Mouse (Mus musculus) hematopoietic stem cell, adult 5-6 weeks (primary cell): ENCODE measurements at regions not wholly inside any gene's neighbourhood (a gene's known extent, or its start where the extent isn't known, plus 50 kb on each side); places are given as distances from the start of the nearest gene placed in this dataset.

ENCODE experiments used
- ATAC-seq, 2 experiments: fragments of 125-278 bp in 1 of 2; replicated peaks in 1 of 2; 2 replicates each; pipeline ENCODE4 v1.8.0; 2016 to 2017; ENCODE audit warnings: inconsistent platforms in 2 of 2, mild to moderate bottlenecking in 2 of 2, moderate number of reproducible peaks in 2 of 2, low read depth in 1 of 2, moderate TSS enrichment in 1 of 2; ENCODE audit not compliant: low FRiP score in 2 of 2, poor library complexity in 2 of 2, severe bottlenecking in 2 of 2, insufficient read depth in 1 of 2, low TSS enrichment in 1 of 2

DNA sequence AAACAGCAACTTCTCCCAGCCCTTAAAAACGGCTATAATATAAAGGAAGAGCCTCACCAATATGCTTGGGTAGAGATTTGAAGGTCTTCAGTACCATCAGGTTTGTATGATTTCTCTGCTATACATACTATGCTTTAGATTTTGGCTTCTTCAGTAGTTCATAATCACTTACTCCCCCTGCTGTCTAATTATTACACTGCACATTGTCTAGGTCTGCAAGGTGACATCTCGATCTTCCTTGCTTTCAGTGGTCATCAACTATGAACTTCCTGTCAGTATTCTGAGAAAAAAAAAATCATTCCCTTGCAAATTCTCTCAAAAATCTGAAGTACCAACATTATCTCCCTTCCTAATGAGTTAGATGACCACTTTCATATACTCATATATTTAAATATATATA, 225.4 kb upstream of the Galnt5 start:
- ATAC-seq: no peak; a peak in 1 of 4 replicates

DNA sequence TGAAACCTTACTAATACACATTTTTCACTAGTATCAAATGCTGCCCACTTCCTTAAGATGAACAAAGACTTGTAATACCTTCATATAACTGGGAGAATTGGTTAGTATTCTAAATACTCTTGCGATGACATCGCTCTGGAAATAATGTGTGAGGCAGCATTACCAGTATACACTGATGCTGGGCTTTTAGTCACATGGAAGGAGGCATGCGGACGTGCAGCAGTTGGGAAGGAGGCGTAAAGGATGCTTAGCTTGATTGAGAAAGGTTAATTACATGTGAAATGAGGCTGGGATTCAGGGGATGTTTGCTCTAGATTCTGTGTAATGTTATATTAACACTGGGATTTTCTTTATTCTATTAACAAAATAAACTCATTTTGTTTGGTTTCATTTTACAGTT, 221.5 kb upstream of the Galnt5 start:
- ATAC-seq: no peak

- no peak for ATAC-seq
Measured at GRCm38 (mm10) chr2:57780836-57781235, 216.8 kb upstream of the Galnt5 start.

DNA sequence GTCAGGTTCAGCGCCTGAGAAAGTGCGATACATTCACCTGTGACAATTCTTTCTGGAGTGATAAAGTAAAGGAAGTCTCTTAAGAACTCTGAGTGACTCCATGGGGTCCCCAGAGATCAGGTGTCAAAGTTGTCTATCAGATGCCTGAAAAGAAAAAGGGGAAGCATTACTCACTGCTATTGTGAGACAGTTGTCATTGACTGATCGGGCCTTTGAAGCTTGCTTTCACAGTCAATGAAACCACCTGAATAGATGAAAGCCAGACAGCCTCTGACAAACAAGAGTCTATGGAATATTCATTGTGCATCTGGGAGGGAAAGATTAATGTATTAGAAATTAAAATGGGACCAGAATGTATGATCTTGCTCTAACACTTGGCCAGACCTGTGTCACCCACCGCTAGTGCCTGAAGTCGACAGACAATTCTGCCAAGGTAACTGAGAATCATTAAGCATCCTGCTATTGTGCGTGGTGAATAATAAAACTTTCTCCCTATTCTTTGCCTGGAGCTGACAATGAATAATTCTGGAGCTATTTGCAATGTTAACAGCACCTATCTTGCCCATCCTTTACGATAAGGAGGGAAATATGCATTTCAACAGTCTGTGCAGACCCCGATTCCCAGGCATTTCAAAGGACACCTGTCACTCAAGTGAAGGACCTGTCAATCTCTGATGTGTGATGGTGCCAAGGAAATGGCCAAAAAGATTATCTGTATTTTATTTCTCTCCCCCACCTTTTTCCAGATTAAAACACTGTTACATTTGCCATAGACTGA, 204.0 kb upstream of the Galnt5 start:
- no peak for ATAC-seq

DNA sequence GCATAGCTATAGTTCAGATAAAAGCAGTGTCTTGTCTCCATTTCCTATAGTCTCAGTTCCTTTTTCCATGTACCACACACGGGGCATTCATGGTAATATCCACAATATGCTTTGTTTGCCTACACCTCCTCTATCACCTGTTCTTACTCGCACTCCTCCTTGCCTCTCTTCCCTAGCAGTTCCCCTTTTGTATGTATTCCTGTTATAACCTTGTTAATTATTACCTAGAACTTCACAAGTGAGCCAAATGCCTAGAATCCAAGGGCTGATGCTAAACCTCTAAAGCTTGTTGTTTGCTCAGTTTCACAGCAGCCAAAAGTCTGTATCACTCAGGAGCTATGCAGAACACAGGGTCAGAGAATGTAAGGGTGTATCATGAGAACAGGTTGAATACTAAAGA, 198.4 kb upstream of the Galnt5 start:
- no peak for ATAC-seq

DNA sequence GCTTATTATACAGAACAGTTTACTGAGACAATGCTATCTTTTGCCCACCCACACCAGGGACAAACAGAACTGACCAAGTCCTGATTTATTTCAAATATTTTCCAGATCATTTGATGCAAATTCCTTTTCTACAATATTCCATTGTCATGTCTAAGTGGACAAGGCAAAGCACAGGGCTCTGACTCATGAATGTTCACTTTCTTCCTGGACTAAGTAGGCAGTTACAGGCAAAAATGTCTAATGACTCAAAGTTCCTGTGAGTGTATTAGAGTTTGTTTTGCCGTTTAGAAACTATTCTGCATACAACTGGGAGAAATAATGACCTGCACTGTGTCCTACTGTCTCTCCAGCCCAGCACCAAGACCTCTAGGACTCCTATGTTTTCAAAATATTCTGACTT, 189.8 kb upstream of the Galnt5 start:
- no peak for ATAC-seq

DNA sequence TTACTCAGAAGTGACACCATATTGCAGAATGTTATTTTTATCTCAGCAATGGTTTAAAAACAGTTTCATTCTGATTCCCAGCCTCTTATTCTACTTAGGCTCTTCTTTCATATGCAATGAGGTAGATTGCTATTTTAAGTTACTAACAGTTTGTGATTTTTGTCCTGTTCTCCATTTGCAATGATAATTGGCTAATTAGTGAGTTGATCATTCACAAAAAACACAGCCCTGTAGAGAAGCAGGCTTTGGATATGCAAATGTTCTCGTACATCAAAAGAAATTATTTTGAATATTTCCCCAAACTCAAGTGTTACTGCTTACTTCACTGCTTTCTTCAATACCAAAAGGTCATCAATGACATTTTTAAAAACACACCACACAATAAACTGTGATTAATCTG, 184.7 kb upstream of the Galnt5 start:
- no peak for ATAC-seq

DNA sequence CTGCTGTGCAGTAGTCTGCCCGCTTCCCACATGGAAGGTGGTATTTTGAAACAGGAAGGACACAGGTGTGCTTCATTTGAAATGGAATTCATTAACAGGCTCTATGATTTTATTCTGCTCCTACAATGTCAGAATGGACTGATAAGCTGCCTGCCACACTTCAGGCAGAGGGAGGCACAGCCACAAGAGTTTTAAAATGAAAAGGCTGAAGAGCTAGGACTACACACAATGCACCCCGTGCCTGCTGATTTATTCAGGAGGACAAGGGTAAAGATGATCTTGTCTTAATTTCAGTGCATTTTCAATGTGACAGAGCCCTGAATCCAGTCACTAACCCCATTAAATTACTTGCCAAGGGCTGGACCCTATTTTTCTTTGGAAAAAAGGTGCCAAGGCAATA, 177.3 kb upstream of the Galnt5 start:
- ATAC-seq: no peak

GRCm38 (mm10) chr2:57820923-57821322, 176.8 kb upstream of the Galnt5 start:
- ATAC-seq: no peak

GRCm38 (mm10) chr2:57828284-57828683, 169.4 kb upstream of the Galnt5 start:
- ATAC-seq: no peak

DNA sequence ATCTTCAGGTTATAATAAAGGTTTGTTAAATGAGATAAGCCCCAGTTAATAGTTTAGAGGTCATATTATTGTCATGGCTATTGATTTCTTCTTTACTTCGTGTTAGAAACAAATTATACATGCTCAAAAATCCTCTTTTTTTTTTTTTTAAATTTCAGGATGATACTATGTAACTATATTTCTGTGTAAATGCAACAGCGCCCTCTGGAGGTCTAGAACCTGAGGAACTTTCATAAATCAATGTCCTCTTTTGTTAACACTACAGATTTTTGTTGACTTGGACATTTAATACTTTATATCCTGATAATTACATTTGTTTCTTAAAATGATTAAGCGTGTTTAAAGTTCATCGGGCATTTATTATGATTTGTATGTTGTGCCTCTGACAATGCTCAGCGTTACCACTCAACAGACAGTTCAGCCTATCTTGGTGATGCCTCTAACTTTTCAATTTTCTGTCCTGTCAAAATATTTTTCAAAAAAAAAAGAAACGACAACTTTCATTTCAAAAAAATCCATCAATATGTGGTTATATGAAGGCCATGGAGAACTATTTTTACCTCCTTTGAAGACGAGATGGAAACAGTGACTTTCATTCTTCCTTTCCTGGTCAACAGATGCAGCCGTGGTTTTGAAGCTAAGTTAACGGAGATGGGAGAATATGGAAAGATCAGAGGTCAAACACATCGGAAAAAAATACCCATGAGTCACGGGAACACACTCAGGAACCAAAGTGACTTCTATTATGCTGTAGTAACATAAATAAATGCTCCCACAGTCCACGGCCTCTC, 164.9 kb upstream of the Galnt5 start:
- no peak for ATAC-seq

GRCm38 (mm10) chr2:57845135-57845534, 152.5 kb upstream of the Galnt5 start:
- no peak for ATAC-seq

DNA sequence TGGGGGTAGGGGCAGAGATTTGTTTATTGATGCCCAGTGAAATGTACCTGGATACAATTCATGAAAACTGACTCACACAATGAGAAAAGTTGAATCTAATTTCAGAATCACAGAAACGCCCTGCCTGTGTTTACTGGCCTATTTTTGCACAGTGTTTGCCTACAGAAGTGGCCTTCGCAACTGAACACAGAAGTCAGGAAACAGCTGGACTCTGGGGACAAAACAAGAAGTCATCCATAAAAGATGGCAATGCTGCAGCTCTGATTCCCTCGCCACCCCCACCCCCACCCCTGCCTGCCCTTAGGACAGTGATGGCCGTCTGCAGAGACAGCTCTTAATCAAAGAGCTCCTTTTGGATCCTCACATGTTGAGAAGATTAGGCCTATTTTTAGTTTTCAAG, 150.0 kb upstream of the Galnt5 start:
- no peak for ATAC-seq

- no peak for ATAC-seq
Measured at GRCm38 (mm10) chr2:57849338-57850057, 148.2 kb upstream of the Galnt5 start.

DNA sequence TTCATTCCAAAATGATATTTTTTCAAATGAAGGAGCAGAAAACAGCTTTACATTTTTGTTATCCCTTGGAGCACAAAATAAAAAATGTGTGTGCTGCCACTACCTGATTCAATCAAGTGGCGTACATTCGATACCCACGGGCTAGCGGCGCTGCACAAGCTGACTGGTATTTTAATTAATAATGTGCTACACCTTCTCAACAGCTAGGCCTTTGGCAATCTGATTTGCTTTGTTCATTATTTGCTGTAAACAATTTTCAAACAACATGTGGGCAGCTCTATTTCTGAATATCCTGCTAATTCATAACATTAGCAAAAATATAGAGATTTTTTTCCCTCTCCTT, 147.7 kb upstream of the Galnt5 start:
- no peak for ATAC-seq

GRCm38 (mm10) chr2:57856524-57857107, 141.1 kb upstream of the Galnt5 start:
- ATAC-seq: no peak

DNA sequence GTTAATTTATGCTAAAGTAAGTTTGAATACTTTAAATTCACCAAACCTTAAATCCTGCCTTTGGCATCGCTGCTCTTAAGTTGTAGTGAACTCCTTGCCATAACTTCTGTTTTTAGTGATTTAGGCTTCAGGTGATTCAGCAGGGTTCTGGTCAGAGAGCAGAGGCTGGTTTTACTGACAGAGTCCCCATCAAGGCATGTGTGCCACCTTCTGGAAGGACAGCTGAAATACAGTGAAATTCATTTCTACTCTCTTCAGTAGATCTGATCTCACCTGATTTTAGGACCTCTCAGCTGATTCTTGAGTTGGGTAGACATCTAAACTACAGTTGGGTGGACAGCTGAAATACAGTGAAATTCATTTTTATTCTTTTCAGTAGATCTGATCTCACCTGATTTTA, 132.4 kb upstream of the Galnt5 start:
- ATAC-seq: 0 out of 4 replicates have a peak, but pooled peaks of 1 of the 2 experiments have one; percentile 42

- no peak for ATAC-seq
Measured at GRCm38 (mm10) chr2:57868046-57868445, 129.6 kb upstream of the Galnt5 start.
